In genomic region chr11:61478788-61479187, GRCm38 (mm10) we compare ENCODE assay signal across 2 mouse cellular contexts.
TF ChIP-seq lines count a peak whose summit lies in the region.

No protein-coding gene starts in this region.

TF ChIP-seq in CH12.LX, 34 proteins besides CTCF, POLR2A, EP300 and RAD21 (continued from another document):
- TF ChIP-seq USF2 (conservative IDR thresholded peaks at IDR 0.05; ENCODE audit: low read depth, low read length): no peak

TF ChIP-seq in MEL, 35 proteins besides CTCF, POLR2A, EP300 and RAD21 (continued from another document):
- TF ChIP-seq MYB (IDR thresholded peaks at IDR 0.05; ENCODE audit: low read depth, low read length): no peak
- no peak for TF ChIP-seq USF1 (IDR thresholded peaks at IDR 0.05; ENCODE audit: low read depth, low read length)
